Mouse (Mus musculus) myocyte (in vitro differentiated cells): ENCODE data around the gene Mpz.
"Not testable (repeated sequence)": the region's sequence is repeated elsewhere in the genome, so short reads cannot be mapped to it uniquely, and the experiment has no call there.

Experiments used
- CEBPB ChIP-seq: IDR thresholded peaks from 2 replicates; pipeline ENCODE4 v1.6.1; 2011; ENCODE audit warnings: mild to moderate bottlenecking, moderate library complexity; ENCODE audit not compliant: poor library complexity, insufficient read depth, severe bottlenecking
- E2F4 ChIP-seq: IDR thresholded peaks from one replicate; pipeline ENCODE4 v1.6.1; 2011; ENCODE audit warnings: mild to moderate bottlenecking, control low read depth, moderate library complexity; ENCODE audit not compliant: insufficient read depth
- MAX ChIP-seq: IDR thresholded peaks from one replicate; pipeline ENCODE4 v1.6.1; 2011; ENCODE audit warnings: low read depth, mild to moderate bottlenecking, control low read depth
- MYOD1 ChIP-seq, 3 experiments: IDR thresholded peaks; one replicate each; pipeline ENCODE4 v1.6.1; 2011; ENCODE audit warnings: control low read depth in 2 of 3, low read depth in 2 of 3, mild to moderate bottlenecking in 2 of 3, moderate library complexity in 1 of 3; ENCODE audit not compliant: insufficient read length in 2 of 3, control insufficient read depth in 1 of 3
- MYOG ChIP-seq, 3 experiments: IDR thresholded peaks; one replicate each; pipeline ENCODE4 v1.6.1; 2011; ENCODE audit warnings: control low read depth in 2 of 3, low read depth in 2 of 3, mild to moderate bottlenecking in 2 of 3; ENCODE audit not compliant: insufficient read length in 2 of 3, control insufficient read depth in 1 of 3, insufficient read depth in 1 of 3
- POLR2A ChIP-seq: IDR thresholded peaks from one replicate; pipeline ENCODE4 v1.6.1; 2011; ENCODE audit warnings: low read depth, mild to moderate bottlenecking, control low read depth, moderate library complexity; ENCODE audit not compliant: insufficient read length
- POLR2AphosphoS2 ChIP-seq: IDR thresholded peaks from one replicate; pipeline ENCODE4 v1.6.1; 2011; ENCODE audit warnings: low read depth, control low read depth; ENCODE audit not compliant: insufficient read length
- REST ChIP-seq: IDR thresholded peaks from one replicate; pipeline ENCODE4 v1.6.1; 2011; ENCODE audit warnings: mild to moderate bottlenecking, control low read depth, moderate library complexity; ENCODE audit not compliant: insufficient read depth, insufficient read length
- SRF ChIP-seq: IDR thresholded peaks from one replicate; pipeline ENCODE4 v1.6.1; 2011; ENCODE audit warnings: low read depth; ENCODE audit not compliant: control insufficient read depth, insufficient read length
- TCF12 ChIP-seq: IDR thresholded peaks from one replicate; pipeline ENCODE4 v1.6.1; 2011; ENCODE audit warnings: mild to moderate bottlenecking, control low read depth; ENCODE audit not compliant: poor library complexity, insufficient read depth, severe bottlenecking
- TCF3 ChIP-seq: IDR thresholded peaks from one replicate; pipeline ENCODE4 v1.6.1; 2011; ENCODE audit warnings: low read depth, control low read depth; ENCODE audit not compliant: insufficient read length
- USF1 ChIP-seq: IDR thresholded peaks from one replicate; pipeline ENCODE4 v1.6.1; 2011; ENCODE audit warnings: low read depth, mild to moderate bottlenecking, control low read depth, moderate library complexity

DNA sequence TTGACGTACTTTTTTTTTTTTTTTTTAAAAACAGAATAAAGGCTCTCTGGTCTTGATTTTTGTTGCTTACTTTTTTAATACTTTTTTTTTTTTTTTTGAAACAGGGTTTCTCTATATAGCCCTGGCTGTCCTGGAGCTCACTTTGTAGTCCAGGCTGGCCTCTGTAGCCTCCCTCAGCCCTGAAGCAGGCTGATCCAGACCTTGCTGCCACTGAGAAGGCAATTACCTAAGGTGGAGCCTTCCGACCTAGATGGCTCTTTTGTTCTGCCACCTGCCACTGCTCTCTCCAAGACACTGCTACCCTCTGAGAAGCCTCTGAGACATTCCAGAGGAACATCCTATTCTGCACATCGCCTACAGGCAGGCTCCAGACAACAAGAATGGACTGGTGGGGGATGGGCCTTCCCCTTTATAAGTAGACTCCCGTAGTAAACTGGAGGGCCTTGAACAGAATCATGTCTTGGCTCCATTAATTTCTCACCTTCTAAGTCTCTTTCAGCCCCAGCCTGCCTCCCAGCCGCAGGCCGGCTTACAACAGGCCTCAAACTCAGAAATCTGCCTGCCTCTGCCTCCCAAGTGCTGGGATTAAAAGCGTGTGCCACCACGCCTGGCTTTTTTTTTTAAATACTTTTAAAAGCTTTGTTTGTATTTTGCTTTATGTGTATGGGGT lies 12.9 kb upstream of the Mpz start:
- TF ChIP-seq POLR2A; SRF; TCF12; MYOD1 (IDR thresholded peaks at IDR 0.05; ENCODE audit: control insufficient read depth in 1 of 3, insufficient read length in 2 of 3, low read depth in 2 of 3); E2F4; MAX; USF1; POLR2AphosphoS2; MYOG (IDR thresholded peaks at IDR 0.05; ENCODE audit: control insufficient read depth in 1 of 3, insufficient read depth in 1 of 3, insufficient read length in 2 of 3, low read depth in 2 of 3); TCF3; CEBPB; REST: not testable (repeated sequence)
